In the genomic region with DNA sequence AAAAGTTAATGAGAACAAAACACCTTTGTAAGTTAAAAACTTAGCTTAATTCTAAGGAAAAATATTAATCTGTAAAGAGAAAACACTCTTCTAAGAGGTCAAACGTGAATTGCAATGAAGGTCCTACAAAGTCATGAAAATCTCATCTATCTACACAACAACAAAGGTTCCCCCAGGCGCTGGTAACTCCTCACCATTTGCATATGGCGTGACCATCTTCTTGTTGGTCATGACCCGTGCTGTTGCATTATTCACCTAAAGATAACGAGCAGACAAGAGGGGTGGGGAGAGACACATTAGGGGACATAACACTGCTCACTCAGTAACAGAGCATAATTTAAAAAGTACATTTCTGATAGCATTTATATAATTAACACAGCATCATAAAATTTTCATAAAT, we compare ENCODE assay signal across 17 mouse cellular contexts. TPM values are rescaled to one million over a fixed set of nuclear protein-coding genes. Genes with fewer than 3 reads are reported as not detected.
"Had no signal": no experiment of that assay in that cellular context is flagged by ENCODE, and none has a peak within 500 bp of the region (broad histone marks: within the 10 kb centered on the region; RNA-seq: fewer than 3 reads in every experiment).

No protein-coding gene starts in this region.

- H3K9ac ChIP-seq: lung, embryonic 14.5 days; midbrain, embryonic 12.5 days; neural tube, embryonic 12.5 days; stomach, embryonic 15.5 days had no signal

- H3K9me3 ChIP-seq: midbrain, embryonic 10.5 days; midbrain, embryonic 12.5 days; neural tube, embryonic 12.5 days; stomach, embryonic 15.5 days had no signal

- DNase-seq: lung, adult 18-20 months; lung, embryonic 14.5 days; lung, postnatal 10 days; lung, postnatal 4 days; midbrain, embryonic 14.5 days; right cerebral cortex, postnatal 14 days; thymus, adult 2 months; thymus, postnatal 25 days; thymus, postnatal 4 days had no signal

- H3K27ac ChIP-seq: midbrain, embryonic 10.5 days; midbrain, embryonic 12.5 days; neural tube, embryonic 12.5 days; stomach, embryonic 15.5 days had no signal

- H3K4me1 ChIP-seq: neural tube, embryonic 12.5 days had no signal

- H3K4me3 ChIP-seq: midbrain, embryonic 10.5 days; midbrain, embryonic 12.5 days; neural tube, embryonic 12.5 days; stomach, embryonic 15.5 days had no signal

- H3K27me3 ChIP-seq: midbrain, embryonic 12.5 days; neural tube, embryonic 12.5 days; stomach, embryonic 15.5 days had no signal

RNA-seq across cellular contexts. Expression of a gene that starts 52.2 kb away (rescaled TPM):
- total RNA-seq: megakaryocyte, adult 5-6 weeks; megakaryocyte-erythroid progenitor cell, adult 5-6 weeks; neutrophil, adult 5-6 weeks had no signal
- polyA plus RNA-seq: midbrain, embryonic 12.5 days had no signal

RNA-seq across cellular contexts. Expression of a gene that starts 58.2 kb away (rescaled TPM):
- total RNA-seq: megakaryocyte, adult 5-6 weeks; megakaryocyte-erythroid progenitor cell, adult 5-6 weeks; neutrophil, adult 5-6 weeks had no signal
- polyA plus RNA-seq: midbrain, embryonic 10.5 days; midbrain, embryonic 12.5 days; midbrain, embryonic 14.5 days; midbrain, embryonic 16.5 days; neural tube, embryonic 12.5 days; stomach, embryonic 15.5 days had no signal
